Mouse (Mus musculus) embryonic facial prominence, embryonic 15.5 days (tissue): ENCODE data around the gene Gm26992. TPM values are rescaled to one million over a fixed set of nuclear protein-coding genes. Genes with fewer than 3 reads are reported as not detected.

Experiments
- ATAC-seq: fragments of 200-750 bp; cut with Nextera tagmentation; 2 replicates; pipeline ENCODE4 v1.8.0; 2017; ENCODE audit warnings: low read depth, moderate TSS enrichment; ENCODE audit not compliant: insufficient number of reproducible peaks, low FRiP score, low TSS enrichment
- H3K27ac ChIP-seq: fragments of 300-500 bp; sonication (generic); replicated peaks from 2 replicates; pipeline ENCODE4 v1.5.1; 2015; ENCODE audit warnings: mild to moderate bottlenecking, inconsistent platforms
- H3K27me3 ChIP-seq: fragments of 300-500 bp; sonication (generic); 2 replicates; pipeline ENCODE4 v1.6.1; 2015; ENCODE audit warnings: inconsistent platforms
- H3K36me3 ChIP-seq: fragments of 300-500 bp; sonication (generic); 2 replicates; pipeline ENCODE4 v1.6.1; 2015; ENCODE audit warnings: mild to moderate bottlenecking, inconsistent platforms
- H3K4me1 ChIP-seq: fragments of 300-500 bp; sonication (generic); 2 replicates; pipeline ENCODE4 v1.6.1; 2015; ENCODE audit warnings: inconsistent platforms
- H3K4me2 ChIP-seq: fragments of 300-500 bp; sonication (generic); replicated peaks from 2 replicates; pipeline ENCODE4 v1.6.1; 2015; ENCODE audit warnings: mild to moderate bottlenecking, inconsistent platforms
- H3K4me3 ChIP-seq: fragments of 300-500 bp; sonication (generic); replicated peaks from 2 replicates; pipeline ENCODE4 v1.5.1; 2015; ENCODE audit warnings: mild to moderate bottlenecking, inconsistent platforms
- H3K9ac ChIP-seq: fragments of 300-500 bp; sonication (generic); 2 replicates; pipeline ENCODE4 v1.6.1; 2015; ENCODE audit warnings: inconsistent platforms
- H3K9me3 ChIP-seq: fragments of 300-500 bp; sonication (generic); replicated peaks from 2 replicates; pipeline ENCODE4 v1.6.1; 2016; ENCODE audit warnings: inconsistent platforms
- WGBS: fragments of 180-500 bp; shearing (Covaris S2); methylation state at CpG from one replicate; pipeline ENCODE4 v1.1.7; 2015; 5-methylcytosine and 5-hydroxymethylcytosine counted together
- polyA plus RNA-seq: library from polyadenylated mRNA; unstranded; fragments of >200 nt; fragmentation: Nextera tagmentation; extraction: Ambion mirVana; gene quantifications from 2 replicates; pipeline ENCODE4 v1.2.1, GENCODE M21; 2015

Gm26992 gene
- polyA plus RNA-seq, 1 experiment from 2014 or later, result not detected

DNA sequence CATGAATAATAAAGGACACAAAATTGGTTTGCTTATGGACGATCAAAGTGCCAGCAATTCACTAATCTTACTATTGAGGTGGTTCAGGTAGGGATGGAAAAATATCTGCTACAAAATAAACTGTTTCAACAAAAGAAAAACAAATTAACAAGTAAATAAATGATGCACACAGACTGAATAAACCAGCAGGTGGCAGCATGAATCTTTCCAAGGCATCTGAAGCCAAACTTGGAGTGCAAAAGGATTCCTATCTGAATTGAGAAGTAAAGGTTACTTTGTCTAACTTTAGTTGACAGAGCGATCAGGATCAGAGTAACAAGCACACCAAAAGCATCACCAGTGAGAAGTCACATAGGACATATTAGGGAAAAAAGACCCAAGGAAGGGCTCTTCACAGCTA lies 62.2 kb downstream of the Gm26992 start:
- Histone ChIP-seq H3K4me3 (peak overlapping the region; percentile 46), H3K27ac (no peak overlapping the region), H3K9me3 (no peaks in the 10 kb centered on the region), H3K36me3 (no peaks in the 10 kb centered on the region), H3K4me1 (no peaks in the 10 kb centered on the region), H3K9ac (no peak overlapping the region), H3K27me3 (no peaks in the 10 kb centered on the region), H3K4me2 (peak overlapping the region; percentile 38)
- WGBS, result 18% methylated on average over 2 of the region's 2 CpGs
- no peak for ATAC-seq

- Histone ChIP-seq H3K4me2 (no peak overlapping the region), H3K9ac (no peak overlapping the region), H3K27me3 (no peaks in the 10 kb centered on the region), H3K4me3 (no peak overlapping the region), H3K4me1 (peaks cover 4% of the 10 kb centered on the region; the same call in 1 of the 2 replicates), H3K27ac (no peak overlapping the region), H3K9me3 (no peaks in the 10 kb centered on the region), H3K36me3 (no peaks in the 10 kb centered on the region)
- ATAC-seq, result no peak
- 78% methylated on average over 2 of the region's 2 CpGs for WGBS
Measured at GRCm38 (mm10) chrX:103490853-103491252, 69.0 kb downstream of the Gm26992 start.

GRCm38 (mm10) chrX:103492398-103493256 lies 70.8 kb downstream of the Gm26992 start:
- Histone ChIP-seq H3K9ac (no peak overlapping the region), H3K27me3 (no peaks in the 10 kb centered on the region), H3K36me3 (no peaks in the 10 kb centered on the region; the same call in 1 of the 2 replicates), H3K4me3 (peak overlapping the region; percentile 59), H3K27ac (peak overlapping the region; percentile 92), H3K4me1 (peaks cover 4% of the 10 kb centered on the region; the same call in 1 of the 2 replicates), H3K9me3 (no peaks in the 10 kb centered on the region), H3K4me2 (peak overlapping the region; percentile 48)
- 28% methylated on average over 10 of the region's 10 CpGs for WGBS
- ATAC-seq, result no peak

DNA sequence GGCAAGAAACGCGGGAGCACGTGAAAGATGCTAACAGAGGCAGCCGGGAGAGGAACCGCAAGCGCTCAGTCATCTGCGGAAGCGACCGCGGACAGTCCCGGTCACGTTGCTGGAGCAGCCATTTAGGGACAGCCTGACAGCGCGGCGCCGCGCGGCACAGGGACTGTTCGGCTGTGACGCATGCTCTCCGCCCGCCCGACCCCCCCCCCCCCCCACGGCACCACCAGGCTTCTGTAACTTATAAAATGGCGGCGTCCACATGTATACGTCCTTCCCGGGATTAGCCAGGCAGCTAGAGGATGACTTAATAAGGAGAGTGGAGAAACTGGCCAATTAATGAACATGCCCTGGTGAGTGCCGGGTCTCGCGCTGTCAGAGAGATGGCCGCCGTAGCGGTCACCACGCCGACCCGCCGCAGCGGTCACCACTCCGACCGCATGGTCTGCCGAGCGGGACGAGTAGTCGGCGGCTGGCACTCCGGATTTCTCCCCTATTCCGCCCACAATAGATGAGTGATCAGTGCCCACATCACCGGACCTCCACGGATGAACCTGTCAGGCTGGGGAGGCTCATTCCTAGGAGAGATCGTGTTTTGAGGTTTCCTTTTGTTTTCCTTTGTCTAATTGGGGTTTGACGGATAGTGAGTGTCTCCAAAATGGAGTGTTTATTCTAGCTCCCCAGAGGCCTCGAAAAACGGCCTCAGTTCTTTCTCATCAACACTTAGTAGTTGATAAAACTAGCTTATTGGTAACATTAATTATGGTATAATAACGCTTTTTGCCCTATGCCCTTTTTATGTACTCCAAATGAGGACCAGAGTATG lies 71.8 kb downstream of the Gm26992 start:
- H3K9ac ChIP-seq, result peak overlapping the region; percentile 62

GRCm38 (mm10) chrX:103499374-103499773 lies 77.6 kb downstream of the Gm26992 start:
- 93% methylated on average over 3 of the region's 3 CpGs for WGBS
- Histone ChIP-seq H3K4me3 (no peak overlapping the region), H3K9ac (no peak overlapping the region), H3K4me2 (no peak overlapping the region), H3K9me3 (no peaks in the 10 kb centered on the region), H3K36me3 (peaks cover 10% of the 10 kb centered on the region; the same call in 1 of the 2 replicates), H3K4me1 (no peaks in the 10 kb centered on the region), H3K27ac (no peak overlapping the region), H3K27me3 (no peaks in the 10 kb centered on the region)
- ATAC-seq, result no peak

More for the DNA sequence above, 71.8 kb downstream of the Gm26992 start:
- Histone ChIP-seq H3K4me3 (peak overlapping the region; percentile 59), H3K36me3 (no peaks in the 10 kb centered on the region; the same call in 1 of the 2 replicates), H3K27me3 (no peaks in the 10 kb centered on the region), H3K27ac (peak overlapping the region; percentile 92), H3K4me2 (peak overlapping the region; percentile 48), H3K9me3 (no peaks in the 10 kb centered on the region), H3K4me1 (peaks cover 4% of the 10 kb centered on the region; the same call in 1 of the 2 replicates)
- ATAC-seq, result peak; percentile 96
- WGBS, result under 1% methylated on average over 52 of the region's 55 CpGs

DNA sequence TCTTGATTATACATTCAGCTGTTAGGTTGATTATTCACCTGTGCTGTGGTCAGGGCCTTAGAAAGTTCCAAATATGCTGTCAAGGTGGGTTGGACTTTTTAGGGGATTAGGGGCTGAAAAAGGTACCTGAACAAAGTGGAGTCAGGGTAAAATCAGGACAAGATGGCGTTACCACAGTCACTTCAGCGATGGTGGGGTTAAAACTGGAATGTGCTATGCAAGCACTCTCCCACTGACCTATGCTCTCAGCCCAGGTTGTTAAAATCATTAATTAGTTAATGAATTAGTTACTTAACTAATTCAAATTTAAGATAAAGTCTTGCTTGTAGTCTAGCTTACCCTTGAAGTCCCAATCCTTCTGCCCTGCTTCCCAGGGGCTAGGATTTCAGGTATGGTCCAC lies 78.3 kb downstream of the Gm26992 start:
- Histone ChIP-seq H3K9me3 (no peaks in the 10 kb centered on the region), H3K36me3 (peaks cover 10% of the 10 kb centered on the region; the same call in 1 of the 2 replicates), H3K4me3 (no peak overlapping the region), H3K4me1 (no peaks in the 10 kb centered on the region), H3K9ac (no peak overlapping the region), H3K4me2 (no peak overlapping the region), H3K27ac (no peak overlapping the region), H3K27me3 (no peaks in the 10 kb centered on the region)
- ATAC-seq, result no peak
- 86% methylated on average over 2 of the region's 2 CpGs for WGBS

GRCm38 (mm10) chrX:103508218-103508617 lies 86.4 kb downstream of the Gm26992 start:
- 95% methylated on average over 4 of the region's 4 CpGs for WGBS
- no peak for ATAC-seq
- Histone ChIP-seq H3K4me2 (no peak overlapping the region), H3K4me1 (no peaks in the 10 kb centered on the region), H3K9me3 (no peaks in the 10 kb centered on the region), H3K27ac (no peak overlapping the region), H3K4me3 (no peak overlapping the region), H3K27me3 (no peaks in the 10 kb centered on the region), H3K9ac (no peak overlapping the region), H3K36me3 (no peaks in the 10 kb centered on the region)

- no peak overlapping the region for H3K4me2 ChIP-seq
- no peak overlapping the region for H3K9ac ChIP-seq
- ATAC-seq, result no peak
- H3K27ac ChIP-seq, result no peak overlapping the region
- H3K4me3 ChIP-seq, result no peak overlapping the region
- no peaks in the 10 kb centered on the region for H3K9me3 ChIP-seq
- H3K27me3 ChIP-seq, result no peaks in the 10 kb centered on the region
- no peaks in the 10 kb centered on the region for H3K36me3 ChIP-seq
- no peaks in the 10 kb centered on the region for H3K4me1 ChIP-seq
- WGBS, result 80% methylated on average over 8 of the region's 8 CpGs
Measured at GRCm38 (mm10) chrX:103509168-103510019, 87.6 kb downstream of the Gm26992 start.

DNA sequence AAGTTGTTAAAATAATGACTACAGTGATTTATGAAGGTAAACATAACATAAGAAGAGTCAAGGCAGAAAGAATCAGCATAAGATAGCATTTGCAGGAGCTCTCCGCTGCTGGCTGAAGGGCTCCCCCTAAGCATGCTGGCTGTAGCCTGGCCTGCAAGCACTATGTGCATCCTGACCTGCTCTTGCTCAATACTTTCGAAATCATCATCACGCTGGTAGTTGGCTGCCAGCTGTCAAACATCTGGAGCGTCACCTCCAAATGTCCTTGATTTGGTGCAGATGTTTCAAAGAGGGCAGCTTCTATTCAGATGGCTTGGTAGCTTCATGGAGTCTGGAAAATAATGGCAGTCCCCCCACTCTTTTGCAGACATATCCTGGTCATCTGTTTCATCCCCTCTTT lies 93.0 kb downstream of the Gm26992 start:
- Histone ChIP-seq H3K4me2 (no peak overlapping the region), H3K9ac (no peak overlapping the region), H3K9me3 (no peaks in the 10 kb centered on the region), H3K27ac (no peak overlapping the region), H3K27me3 (no peaks in the 10 kb centered on the region), H3K4me1 (0 out of 2 replicates have a peak, but pooled peaks cover 6% of the 10 kb centered on the region), H3K36me3 (no peaks in the 10 kb centered on the region), H3K4me3 (no peak overlapping the region)
- no peak for ATAC-seq
- WGBS, result 18% methylated on average over 4 of the region's 4 CpGs

DNA sequence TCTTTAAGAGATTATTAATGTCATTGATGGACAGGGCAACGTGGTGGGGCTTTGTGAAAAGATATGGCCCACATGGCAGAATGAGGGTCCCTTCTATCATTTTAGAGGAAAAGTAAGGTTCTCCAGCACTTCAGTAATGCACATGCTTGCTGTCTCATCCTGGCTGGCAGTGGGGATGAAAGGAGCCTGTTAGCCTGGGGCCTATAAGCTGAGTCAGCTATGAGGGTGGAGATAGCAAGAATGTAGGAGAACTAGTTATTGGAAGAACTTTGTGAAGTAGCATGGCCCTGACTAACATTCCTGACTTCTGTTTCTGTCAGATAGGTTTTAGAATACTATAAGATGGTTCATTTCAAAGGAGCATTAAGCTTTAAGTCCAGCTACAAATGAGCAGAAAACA lies 93.5 kb downstream of the Gm26992 start:
- H3K27me3 ChIP-seq, result no peaks in the 10 kb centered on the region
- no peak overlapping the region for H3K4me3 ChIP-seq
- H3K4me1 ChIP-seq, result 0 out of 2 replicates have a peak, but pooled peaks cover 6% of the 10 kb centered on the region
- no peak for ATAC-seq
- no peak overlapping the region for H3K27ac ChIP-seq
- H3K36me3 ChIP-seq, result no peaks in the 10 kb centered on the region
- H3K9me3 ChIP-seq, result no peaks in the 10 kb centered on the region
- WGBS, result 60% methylated on average over 1 of the region's 1 CpGs
- no peak overlapping the region for H3K9ac ChIP-seq
- H3K4me2 ChIP-seq, result no peak overlapping the region
